In the genomic region with DNA sequence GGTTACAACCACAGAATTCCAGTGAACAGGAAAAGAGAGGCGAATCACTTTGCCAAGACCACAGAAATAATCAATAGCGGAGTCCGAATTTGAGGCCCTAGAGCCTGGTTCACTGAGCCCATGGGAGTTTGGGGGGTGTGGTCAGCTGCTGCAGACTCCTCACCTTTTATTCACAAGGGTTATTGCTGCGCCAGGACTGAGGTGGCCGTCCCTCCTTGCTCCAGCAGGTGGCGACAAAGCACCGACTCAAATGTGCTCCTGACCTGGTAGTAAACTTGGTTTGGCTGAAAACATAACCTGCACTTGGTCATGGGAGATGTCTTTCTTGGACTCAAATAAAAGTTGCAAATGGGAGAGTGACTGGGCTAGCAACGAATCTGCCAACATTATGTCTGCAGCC, we compare ENCODE assay signal across 9 mouse cellular contexts. TPM values are rescaled to one million over a fixed set of nuclear protein-coding genes. Genes with fewer than 3 reads are reported as not detected.
DNase-seq lines count a peak whose midpoint lies in the region; ATAC-seq and TF ChIP-seq lines count a peak whose summit lies in the region.
"Had no signal": no experiment of that assay in that cellular context is flagged by ENCODE, and none has a peak within 500 bp of the region (broad histone marks: within the 10 kb centered on the region; RNA-seq: fewer than 3 reads in every experiment).

No protein-coding gene starts in this region.

- no peaks in the 10 kb centered on the region for H3K36me3 ChIP-seq in hindbrain, postnatal 0 days (ENCODE audit: insufficient read depth, low read length)

- H3K27me3 ChIP-seq in hindbrain, postnatal 0 days (ENCODE audit: insufficient read depth, low read length), result no peaks in the 10 kb centered on the region

- TF ChIP-seq CTCF in hindbrain, postnatal 0 days (IDR thresholded peaks at IDR 0.05; ENCODE audit: low read depth), result peak; percentile 97

- WGBS in hindbrain, postnatal 0 days, result 10% methylated on average over 8 of the region's 8 CpGs

- no peak overlapping the region for H3K9ac ChIP-seq in hindbrain, postnatal 0 days (replicated peaks; ENCODE audit: low read length)

- H3K4me3 ChIP-seq in hindbrain, postnatal 0 days (ENCODE audit: low read length), result no peak overlapping the region
- H3K4me3 ChIP-seq: megakaryocyte, embryonic 14.5 days had no signal

- H3K27ac ChIP-seq in hindbrain, postnatal 0 days, result no peak overlapping the region

- H3K4me1 ChIP-seq in hindbrain, postnatal 0 days (ENCODE audit: insufficient read depth, low read length), result no peaks in the 10 kb centered on the region

- DNase-seq in NIH3T3 (ENCODE audit: low read depth), result peak; percentile 95
- peak; percentile 78 to 83 for DNase-seq in cerebellum, adult 18-20 months
- DNase-seq in frontal cortex, adult 2 months (ENCODE audit: extremely low spot score in 1 of 2, low spot score in 1 of 2), result peak; percentile 50 to 88
- DNase-seq in hindbrain, postnatal 0 days (ENCODE audit: low spot score), result peak; percentile 83
- peak; percentile 67 to 72 for DNase-seq in layer of hippocampus, postnatal 36 days
- DNase-seq in right cerebral cortex, postnatal 25 days, result peak; percentile 62
- peak; percentile 76 to 81 for DNase-seq in urinary bladder, postnatal 36 days (ENCODE audit: low spot score in 2 of 2)

- ATAC-seq in hindbrain, postnatal 0 days, result peak; percentile 58
- ATAC-seq in megakaryocyte progenitor cell, adult 5-6 weeks (replicated peaks; ENCODE audit: poor library complexity), result peak; percentile 94

- no peaks in the 10 kb centered on the region for H3K9me3 ChIP-seq in hindbrain, postnatal 0 days (ENCODE audit: low read length)

- H3K4me2 ChIP-seq in hindbrain, postnatal 0 days (ENCODE audit: low read depth, low read length), result no peak overlapping the region

RNA-seq across cellular contexts. Expression of gene Vmn1r40, which starts 27.2 kb away (rescaled TPM):
- polyA plus RNA-seq in frontal cortex, adult 2 months (2012; rRNA removed), result not detected in 2 replicates
- not detected in 2 replicates for total RNA-seq in hindbrain, postnatal 0 days (2014; rRNA removed)
- not detected in 2 replicates for polyA plus RNA-seq in hindbrain, postnatal 0 days (2015; fragmentation: Nextera tagmentation; extraction: Ambion mirVana)
- not detected for total RNA-seq in layer of hippocampus, postnatal 36 days (2021)
- not detected in 2 replicates for total RNA-seq in megakaryocyte progenitor cell, adult 5-6 weeks (2015)
- total RNA-seq in megakaryocyte progenitor cell, adult 5-6 weeks (2017), result not detected in 2 replicates

RNA-seq across cellular contexts. Expression of gene Txnrd3, which starts 36.4 kb away (rescaled TPM):
- 7.9 and 8.0 TPM in 2 replicates for polyA plus RNA-seq in frontal cortex, adult 2 months (2012; rRNA removed)
- 15.0 and 17.6 TPM in 2 replicates for total RNA-seq in hindbrain, postnatal 0 days (2014; rRNA removed)
- polyA plus RNA-seq in hindbrain, postnatal 0 days (2015; fragmentation: Nextera tagmentation; extraction: Ambion mirVana), result 17.4 and 18.8 TPM in 2 replicates
- total RNA-seq in layer of hippocampus, postnatal 36 days (2021), result 1 to 10 TPM; 3.3 to 3.6 TPM
- total RNA-seq in megakaryocyte progenitor cell, adult 5-6 weeks (2015), result 4.3 and 5.3 TPM in 2 replicates
- 9.3 and 9.6 TPM in 2 replicates for total RNA-seq in megakaryocyte progenitor cell, adult 5-6 weeks (2017)
